Comparison of ENCODE assay signal across 10 mouse cellular contexts in the genomic region with DNA sequence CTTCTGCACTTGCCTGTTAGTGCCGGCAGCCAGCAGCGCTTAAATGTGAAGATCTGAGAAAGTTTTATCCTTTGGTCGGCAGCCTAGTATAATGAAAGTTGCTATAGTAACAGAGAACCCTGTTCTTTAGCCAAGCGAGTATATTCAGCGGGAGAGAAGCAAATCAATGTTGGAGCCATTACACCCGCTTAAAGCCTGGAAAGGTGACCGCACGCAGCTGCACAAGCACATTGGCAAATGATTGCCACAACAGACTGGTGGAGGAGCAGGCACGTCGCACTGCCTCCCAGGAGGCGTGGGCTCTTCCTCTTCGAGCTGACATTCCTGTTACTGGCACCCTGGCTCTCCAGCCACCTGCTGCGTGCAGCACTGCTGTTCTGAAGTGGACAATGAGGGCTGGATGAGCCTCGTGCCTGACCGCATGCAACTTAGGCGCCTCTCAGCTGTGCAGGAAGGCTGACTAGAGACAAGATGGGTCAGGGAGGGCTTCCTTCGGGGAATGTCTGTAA.
DNase-seq lines count a peak whose midpoint lies in the region; ATAC-seq lines count a peak whose summit lies in the region.
"Had no signal": no experiment of that assay in that cellular context is flagged by ENCODE, and none has a peak within 500 bp of the region (broad histone marks: within the 10 kb centered on the region; RNA-seq: fewer than 3 reads in every experiment).

No protein-coding gene starts in this region.

- H3K4me1 ChIP-seq in hindbrain, embryonic 15.5 days (replicated peaks), result peaks cover 23% of the 10 kb centered on the region
- peaks cover 38% of the 10 kb centered on the region for H3K4me1 ChIP-seq in midbrain, embryonic 10.5 days

- peak overlapping the region; percentile 66 for H3K27ac ChIP-seq in hindbrain, embryonic 15.5 days (replicated peaks)
- H3K27ac ChIP-seq in midbrain, embryonic 10.5 days (replicated peaks), result peak overlapping the region; percentile 78

- no peak for DNase-seq in frontal cortex, postnatal 10 days (ENCODE audit: low spot score in 2 of 2)
- DNase-seq in Muller cell, postnatal 12 days (ENCODE audit: inconsistent ontology term), result peak; percentile 43
- DNase-seq in midbrain, embryonic 10.5 days (ENCODE audit: low spot score), result peak; percentile 43
- no peak for DNase-seq in urinary bladder, postnatal 36 days (ENCODE audit: low spot score in 2 of 2)
- no peak for DNase-seq in liver
- DNase-seq in thymus, postnatal 10 days (ENCODE audit: low spot score in 2 of 2), result no peak
- DNase-seq: heart, postnatal 10 days; lung, postnatal 36 days had no signal

- no peak overlapping the region for H3K4me3 ChIP-seq in hindbrain, embryonic 15.5 days
- peak overlapping the region; percentile 27 for H3K4me3 ChIP-seq in midbrain, embryonic 10.5 days

- H3K4me2 ChIP-seq in hindbrain, embryonic 15.5 days, result peak overlapping the region; percentile 47

- no peaks in the 10 kb centered on the region for H3K9me3 ChIP-seq in hindbrain, embryonic 15.5 days
- no peaks in the 10 kb centered on the region; the same call in 1 of the 2 replicates for H3K9me3 ChIP-seq in midbrain, embryonic 10.5 days (replicated peaks)

- ATAC-seq in frontal cortex, adult (ENCODE audit: low TSS enrichment), result peak; percentile 86
- peak; percentile 72 for ATAC-seq in hindbrain, embryonic 15.5 days (ENCODE audit: low FRiP score, low read depth)

- H3K36me3 ChIP-seq in hindbrain, embryonic 15.5 days, result 0 out of 2 replicates have a peak, but pooled peaks cover 3% of the 10 kb centered on the region
- H3K36me3 ChIP-seq in midbrain, embryonic 10.5 days, result 0 out of 2 replicates have a peak, but pooled peaks cover 4% of the 10 kb centered on the region

- 15% methylated on average over 17 of the region's 17 CpGs for WGBS in hindbrain, embryonic 15.5 days
- 36% methylated on average over 17 of the region's 17 CpGs for WGBS in midbrain, embryonic 10.5 days

- no peak overlapping the region for H3K9ac ChIP-seq in hindbrain, embryonic 15.5 days

- H3K27me3 ChIP-seq in hindbrain, embryonic 15.5 days, result no peaks in the 10 kb centered on the region
- peaks cover 5% of the 10 kb centered on the region; the same call in 1 of the 2 replicates for H3K27me3 ChIP-seq in midbrain, embryonic 10.5 days (ENCODE audit: low read depth, poor library complexity, severe bottlenecking)

Comparison
In these comparisons a context has a peak if more than half of its experiments do, and no peak if none do; other contexts are left out.
1. DNase-seq: peak in Muller cell, postnatal 12 days (single experiment) and midbrain, embryonic 10.5 days (single experiment); none in frontal cortex, postnatal 10 days (0 of 2), urinary bladder, postnatal 36 days (0 of 2), liver (single experiment) and thymus, postnatal 10 days (0 of 2).